Mouse (Mus musculus) MEL (cell line): ENCODE results near the gene Cldn19.

Experiments used
- BHLHE40 ChIP-seq: IDR thresholded peaks from 2 replicates; pipeline ENCODE4 v1.6.1; 2012; ENCODE audit warnings: low read depth, mild to moderate bottlenecking, inconsistent platforms, low read length, improper control_type of control experiment, borderline replicate concordance
- CHD1 ChIP-seq: IDR thresholded peaks from 2 replicates; pipeline ENCODE4 v1.6.1; 2012; ENCODE audit warnings: low read depth, mild to moderate bottlenecking, inconsistent platforms, low read length, improper control_type of control experiment
- CTCF ChIP-seq, 3 experiments: IDR thresholded peaks in 2 of 3; conservative IDR thresholded peaks in 1 of 3; 2 replicates each; pipeline ENCODE4 v1.5.1; 2011 to 2012; ENCODE audit warnings: low read length in 3 of 3, low read depth in 2 of 3, mild to moderate bottlenecking in 2 of 3, improper control_type of control experiment in 1 of 3, inconsistent platforms in 1 of 3, mixed read lengths in 1 of 3, moderate library complexity in 1 of 3; ENCODE audit not compliant: control insufficient read depth in 1 of 3, insufficient read depth in 1 of 3, poor library complexity in 1 of 3, severe bottlenecking in 1 of 3
- EP300 ChIP-seq, 2 experiments: IDR thresholded peaks; 2 replicates each; pipeline ENCODE4 v1.6.1; 2011; ENCODE audit warnings: improper control_type of control experiment in 2 of 2, low read length in 2 of 2, low read depth in 1 of 2, mild to moderate bottlenecking in 1 of 2
- GATA1 ChIP-seq: IDR thresholded peaks from 2 replicates; pipeline ENCODE4 v1.6.1; 2011; ENCODE audit warnings: low read depth, low read length, improper control_type of control experiment
- MEF2A ChIP-seq: IDR thresholded peaks from 2 replicates; pipeline ENCODE4 v1.6.1; 2014; ENCODE audit warnings: low read depth, mild to moderate bottlenecking, inconsistent platforms, low read length, improper control_type of control experiment; ENCODE audit not compliant: poor library complexity, insufficient replicate concordance, severe bottlenecking; ENCODE audit errors: extremely low read depth
- MYB ChIP-seq: IDR thresholded peaks from 2 replicates; pipeline ENCODE4 v1.6.1; 2011; ENCODE audit warnings: mild to moderate bottlenecking, low read depth, low read length, improper control_type of control experiment
- MYC ChIP-seq: IDR thresholded peaks from 2 replicates; pipeline ENCODE4 v1.6.1; 2011; ENCODE audit warnings: low read depth, mild to moderate bottlenecking, low read length, improper control_type of control experiment, moderate library complexity
- POLR2A ChIP-seq, 2 experiments: IDR thresholded peaks; 2 replicates each; pipeline ENCODE4 v1.6.1; 2011 to 2012; ENCODE audit warnings: low read length in 2 of 2, mild to moderate bottlenecking in 2 of 2, control low read depth in 1 of 2, improper control_type of control experiment in 1 of 2, low read depth in 1 of 2, moderate library complexity in 1 of 2; ENCODE audit not compliant: control insufficient read depth in 1 of 2, insufficient read depth in 1 of 2, poor library complexity in 1 of 2
- POLR2AphosphoS5 ChIP-seq: IDR thresholded peaks from 2 replicates; pipeline ENCODE4 v1.6.1; 2012; ENCODE audit warnings: low read depth, borderline replicate concordance, mild to moderate bottlenecking, inconsistent platforms, low read length, moderate library complexity, mixed read lengths
- TCF12 ChIP-seq: IDR thresholded peaks from 2 replicates; pipeline ENCODE4 v1.6.1; 2014; ENCODE audit warnings: low read depth, mild to moderate bottlenecking, inconsistent platforms, low read length, improper control_type of control experiment, moderate library complexity
- ZC3H11A ChIP-seq: IDR thresholded peaks from 2 replicates; pipeline ENCODE4 v1.6.1; 2012; ENCODE audit warnings: low read depth, mild to moderate bottlenecking, inconsistent platforms, low read length, improper control_type of control experiment
- ZKSCAN1 ChIP-seq: IDR thresholded peaks from 2 replicates; pipeline ENCODE4 v1.6.1; 2012; ENCODE audit warnings: low read depth, mild to moderate bottlenecking, inconsistent platforms, low read length, improper control_type of control experiment, moderate library complexity
- ZNF384 ChIP-seq: IDR thresholded peaks from 2 replicates; pipeline ENCODE4 v1.6.1; 2012; ENCODE audit warnings: low read depth, mild to moderate bottlenecking, inconsistent platforms, low read length, improper control_type of control experiment

- TF ChIP-seq POLR2A (IDR thresholded peaks at IDR 0.05; ENCODE audit: control insufficient read depth in 1 of 2, insufficient read depth in 1 of 2, low read depth in 1 of 2, low read length in 2 of 2, poor library complexity in 1 of 2) (no peak), CHD1 (no peak), GATA1 (no peak), MEF2A (no peak), ZNF384 (no peak), ZKSCAN1 (no peak), MYC (no peak), ZC3H11A (no peak), MYB (no peak), BHLHE40 (no peak), EP300 (IDR thresholded peaks at IDR 0.05; ENCODE audit: low read depth in 1 of 2, low read length in 2 of 2) (no peak), TCF12 (no peak), POLR2AphosphoS5 (no peak), CTCF (IDR thresholded peaks at IDR 0.05 in 2 of 3, conservative IDR thresholded peaks at IDR 0.05 in 1 of 3; ENCODE audit: control insufficient read depth in 1 of 3, insufficient read depth in 1 of 3, low read depth in 2 of 3, low read length in 3 of 3, poor library complexity in 1 of 3, severe bottlenecking in 1 of 3) (no peak)
Observed at GRCm38 (mm10) chr4:119216667-119217066, 38.5 kb upstream of the Cldn19 start.
